Mouse (Mus musculus): ENCODE results near the gene C2cd5.

The C2cd5 gene

DNA sequence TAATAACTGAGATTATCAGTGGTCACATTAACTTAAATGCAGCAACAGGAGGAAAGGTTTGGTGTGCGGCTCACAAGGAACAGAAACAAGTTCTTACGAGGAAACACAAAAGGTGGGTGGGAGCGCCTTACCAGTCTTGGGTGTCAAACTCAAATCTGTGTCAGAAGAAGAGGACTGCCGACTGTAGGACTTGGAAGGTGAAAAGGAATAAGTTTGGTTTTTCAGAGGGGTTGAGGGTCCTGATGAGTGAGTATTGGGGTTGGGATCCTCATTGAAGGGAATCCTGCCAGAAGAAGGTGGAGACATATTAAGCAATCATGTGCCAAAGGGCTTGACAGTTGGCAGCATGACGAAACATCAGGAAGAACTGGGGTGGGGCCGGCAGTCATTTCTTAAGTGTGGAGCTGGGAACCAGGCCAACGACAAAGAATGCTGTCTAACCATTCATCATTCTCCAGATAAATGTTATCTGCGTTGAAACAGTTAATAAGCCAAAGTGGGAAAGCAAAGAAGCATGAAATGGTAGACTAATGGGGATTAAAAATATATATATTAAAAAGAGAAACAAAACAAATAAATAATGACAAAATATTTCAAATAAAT, 27.4 kb downstream of the C2cd5 start:
- DNase-seq (ENCODE audit: low spot score), result no peak

- DNase-seq (ENCODE audit: low spot score), result no peak
These were observed 29.2 kb downstream of the C2cd5 start for GRCm38 (mm10) chr6:143070736-143071135.

GRCm38 (mm10) chr6:143070019-143070418, 29.9 kb downstream of the C2cd5 start:
- DNase-seq (ENCODE audit: low spot score), result no peak

DNA sequence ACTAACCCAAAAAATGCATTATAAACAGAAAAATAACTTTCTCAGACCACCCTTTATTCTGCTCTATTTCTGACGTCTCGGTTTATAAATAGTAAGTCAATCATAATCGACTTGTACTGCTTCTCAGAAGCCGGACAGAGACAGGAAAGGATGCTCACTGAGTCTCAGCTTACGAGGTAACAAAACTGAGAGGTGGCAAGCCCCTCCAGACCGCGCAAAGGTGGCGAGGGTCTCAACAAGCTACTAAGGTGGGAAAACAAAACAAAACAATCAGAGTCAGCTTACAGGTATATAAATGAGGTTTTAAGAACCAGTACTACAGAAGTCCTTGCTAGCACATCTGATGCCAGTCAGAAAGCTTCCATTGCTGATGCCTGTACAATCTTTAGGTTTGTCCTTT, 30.3 kb downstream of the C2cd5 start:
- DNase-seq (ENCODE audit: low spot score), result no peak

GRCm38 (mm10) chr6:143068181-143068915, 31.6 kb downstream of the C2cd5 start:
- no peak for DNase-seq (ENCODE audit: low spot score)

- DNase-seq (ENCODE audit: low spot score), result no peak
These were observed 32.3 kb downstream of the C2cd5 start for GRCm38 (mm10) chr6:143067654-143068053.

DNA sequence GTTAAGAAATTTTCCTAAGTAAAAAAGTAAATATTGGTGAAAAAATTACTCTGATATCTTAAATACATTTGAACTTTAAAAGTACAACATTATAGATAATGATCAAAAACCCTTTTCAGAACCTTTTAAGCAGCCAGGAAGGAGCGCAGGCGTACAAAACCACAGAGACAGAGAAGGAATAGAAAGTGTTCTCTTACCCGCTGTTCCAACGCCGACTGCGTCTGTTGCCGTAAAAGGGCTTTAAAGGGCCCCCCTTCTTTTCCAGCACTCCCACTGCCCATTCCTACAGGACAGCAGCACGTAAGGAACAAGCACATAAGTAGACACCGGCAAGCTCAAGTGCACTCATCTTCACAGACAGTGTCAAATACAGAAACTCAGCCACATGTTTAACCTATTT, 33.1 kb downstream of the C2cd5 start:
- no peak for DNase-seq (ENCODE audit: low spot score)

DNA sequence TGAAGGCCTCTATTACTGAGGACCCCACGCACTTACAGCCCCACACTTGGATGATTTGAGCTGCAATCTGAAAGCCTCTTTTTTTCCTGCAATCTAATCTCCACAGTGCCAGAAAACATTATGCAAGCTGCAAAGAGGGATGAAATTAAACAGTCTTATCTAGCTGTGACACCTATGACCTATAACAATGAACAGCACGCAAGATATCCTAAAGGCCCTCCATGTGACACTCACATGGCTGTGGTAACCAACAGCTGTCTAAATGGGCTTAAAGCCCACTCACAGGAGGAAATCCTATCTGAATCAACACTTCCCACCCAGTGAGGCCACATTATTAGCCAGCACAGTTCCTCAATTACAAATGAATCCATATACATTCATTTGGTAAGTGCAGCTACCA, 35.9 kb downstream of the C2cd5 start:
- DNase-seq (ENCODE audit: low spot score), result no peak

GRCm38 (mm10) chr6:143057601-143058000, 42.3 kb downstream of the C2cd5 start:
- DNase-seq (ENCODE audit: low spot score), result no peak

GRCm38 (mm10) chr6:143051566-143051965, 48.4 kb downstream of the C2cd5 start:
- no peak for DNase-seq (ENCODE audit: low spot score)

DNA sequence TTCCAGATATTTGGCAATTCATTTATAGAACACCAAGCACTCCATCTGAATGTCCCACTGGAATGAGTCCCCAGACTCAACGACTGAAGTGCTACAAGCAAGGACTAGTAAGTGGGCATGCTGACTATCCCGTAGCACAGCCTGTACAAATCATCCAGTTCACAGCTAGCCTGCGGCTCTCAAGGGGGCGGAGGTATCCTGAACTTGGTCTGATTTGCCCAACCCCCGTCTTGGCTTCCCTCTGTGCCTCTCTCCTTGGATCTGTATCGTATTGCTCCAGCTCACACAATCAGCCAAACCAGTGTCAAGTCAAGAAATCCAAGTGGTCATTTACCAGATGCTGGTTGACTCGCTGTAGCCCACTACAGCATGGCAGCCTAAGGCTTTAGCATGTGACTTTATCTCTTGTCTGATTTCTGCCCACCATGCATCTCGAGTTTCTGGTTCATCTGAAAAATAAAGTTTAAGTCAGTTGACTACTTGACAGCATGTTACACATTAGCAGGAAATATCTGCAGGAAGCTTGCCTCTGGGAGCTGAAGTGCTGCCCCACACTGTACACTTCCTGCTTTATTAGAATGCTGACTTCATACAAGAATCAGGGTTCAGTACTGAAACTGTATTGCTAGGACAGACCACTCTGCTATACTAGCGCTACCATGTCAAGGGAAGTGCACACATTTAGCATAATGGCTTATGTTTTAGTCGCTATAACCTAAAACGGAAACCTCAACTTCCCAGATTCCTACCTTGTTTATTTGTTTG, 50.0 kb downstream of the C2cd5 start:
- DNase-seq (ENCODE audit: low spot score), result no peak

GRCm38 (mm10) chr6:143049117-143049516, 50.8 kb downstream of the C2cd5 start:
- DNase-seq (ENCODE audit: low spot score), result no peak

DNA sequence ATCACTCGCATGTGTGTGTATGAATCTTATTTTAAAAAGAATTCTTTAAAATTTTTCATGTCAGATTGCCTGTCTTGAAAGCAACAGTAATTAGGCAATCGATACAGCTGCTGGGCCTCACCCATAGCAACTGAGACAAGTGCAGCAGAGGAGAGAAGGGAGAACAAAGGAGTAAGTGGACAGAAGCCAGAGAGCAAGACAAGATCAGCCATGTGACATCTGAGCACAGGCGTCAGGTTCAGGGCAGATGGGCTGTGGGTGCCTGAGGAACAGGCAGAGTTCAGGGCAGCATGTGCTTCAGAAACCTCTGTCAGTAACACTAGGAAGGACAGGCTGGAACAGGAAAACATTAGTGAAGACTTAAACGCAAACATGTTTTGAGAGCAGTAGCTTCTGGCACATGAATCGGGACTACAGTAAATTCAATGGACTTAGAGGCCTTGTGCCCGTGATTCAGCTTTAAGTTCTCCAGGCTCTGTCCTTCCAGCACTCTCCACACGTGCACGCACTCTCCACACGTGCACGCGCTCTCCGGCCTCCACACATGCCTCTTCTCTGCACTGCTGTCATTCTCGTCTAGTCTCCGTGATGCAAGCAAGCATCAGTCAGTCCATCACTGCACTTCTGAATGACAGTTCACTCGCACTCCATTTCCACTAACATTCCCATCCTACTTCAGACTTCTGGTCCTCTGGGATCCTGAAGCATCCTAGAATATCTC, 52.2 kb downstream of the C2cd5 start:
- DNase-seq (ENCODE audit: low spot score), result no peak

DNA sequence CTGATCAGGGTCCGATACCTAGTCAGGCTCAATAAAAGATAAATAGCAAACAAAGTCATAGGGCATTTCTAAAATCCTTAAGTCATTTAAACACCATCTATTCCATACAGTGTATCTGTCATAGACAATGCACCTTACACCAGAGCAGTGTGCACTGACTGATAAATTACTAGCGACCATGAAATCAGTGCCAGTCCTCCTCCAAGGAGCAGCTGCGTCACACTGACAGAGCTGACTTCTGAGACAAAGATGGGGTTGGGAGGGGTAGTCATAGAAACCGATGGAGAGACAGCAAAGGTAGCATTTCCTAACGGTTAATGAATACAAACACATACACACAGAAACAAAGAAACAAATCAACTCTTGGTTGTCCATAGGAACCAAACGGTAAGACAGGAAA, 58.4 kb downstream of the C2cd5 start:
- DNase-seq (ENCODE audit: low spot score), result no peak

GRCm38 (mm10) chr6:143035261-143035660, 64.7 kb downstream of the C2cd5 start:
- no peak for DNase-seq (ENCODE audit: low spot score)

GRCm38 (mm10) chr6:143034503-143034902, 65.4 kb downstream of the C2cd5 start:
- no peak for DNase-seq (ENCODE audit: low spot score)

DNA sequence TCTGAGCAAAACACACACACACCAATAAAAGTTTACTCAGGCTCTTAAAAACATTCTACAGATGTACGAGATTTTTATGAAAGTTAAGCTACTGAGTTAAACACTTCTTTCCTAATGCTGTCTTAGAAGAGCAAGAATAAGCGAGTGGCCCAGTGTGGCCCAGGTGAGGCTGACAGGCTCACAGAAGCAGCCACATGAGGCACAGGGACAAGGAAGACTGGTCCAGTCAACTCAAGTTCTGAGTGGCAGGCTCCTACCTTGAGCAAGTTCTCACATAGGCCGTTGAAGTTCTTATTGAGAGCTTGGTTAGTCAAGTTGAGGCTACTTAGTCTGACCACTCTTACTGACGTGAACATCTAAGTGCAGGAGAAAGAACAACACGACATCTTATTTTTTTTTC, 69.4 kb downstream of the C2cd5 start:
- DNase-seq (ENCODE audit: low spot score), result no peak

- DNase-seq (ENCODE audit: low spot score), result no peak
These were observed 72.0 kb downstream of the C2cd5 start for GRCm38 (mm10) chr6:143027896-143028295.

GRCm38 (mm10) chr6:143027402-143027801, 72.5 kb downstream of the C2cd5 start:
- DNase-seq (ENCODE audit: low spot score), result no peak

DNA sequence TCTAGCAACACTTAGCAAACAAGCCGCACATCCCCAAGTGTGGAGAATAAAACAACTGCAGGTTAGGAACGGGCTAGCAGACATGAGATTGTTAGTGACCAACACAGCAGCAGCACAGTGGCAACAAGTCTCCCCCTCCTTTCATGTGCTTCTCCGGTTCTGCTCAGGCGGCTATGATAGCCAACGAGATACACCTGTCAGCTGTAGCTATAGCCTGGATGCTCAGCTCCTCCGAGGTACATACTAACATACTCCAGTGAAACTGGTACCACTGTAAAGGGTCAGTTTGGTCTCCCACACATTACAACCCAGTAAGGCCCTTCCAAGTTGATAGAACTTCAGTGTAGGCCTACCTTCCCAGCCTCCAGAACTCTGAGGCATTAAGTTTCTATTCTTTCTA, 76.2 kb downstream of the C2cd5 start:
- no peak for DNase-seq (ENCODE audit: low spot score)

GRCm38 (mm10) chr6:143021756-143022155, 78.2 kb downstream of the C2cd5 start:
- DNase-seq (ENCODE audit: low spot score), result no peak

DNA sequence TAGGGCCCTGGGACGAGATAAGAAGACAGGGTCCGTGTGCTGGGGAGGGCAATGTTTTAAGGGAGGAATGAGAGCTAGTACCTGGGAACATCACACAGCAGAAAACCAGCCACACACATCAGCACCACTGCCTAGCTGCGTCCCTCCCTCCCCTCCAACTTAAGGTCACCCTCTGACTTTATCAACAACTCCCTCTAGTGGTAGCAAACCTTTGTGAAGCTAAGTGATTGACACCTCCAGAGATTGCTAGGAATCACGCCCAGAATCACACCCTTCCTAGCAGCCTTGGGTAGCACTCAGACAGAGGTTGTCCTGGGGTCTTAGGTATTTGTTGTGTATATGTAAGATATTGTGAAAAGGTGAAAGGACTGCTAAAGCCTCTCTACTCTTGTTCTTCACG, 79.3 kb downstream of the C2cd5 start:
- no peak for DNase-seq (ENCODE audit: low spot score)

- DNase-seq (ENCODE audit: low spot score), result no peak
These were observed 79.8 kb downstream of the C2cd5 start for GRCm38 (mm10) chr6:143020146-143020545.
